Mouse (Mus musculus) liver, postnatal 0 days (tissue): ENCODE measurements around the gene Atg2b.

Experiments
- CTCF ChIP-seq: sonication (generic); IDR thresholded peaks from 2 replicates; pipeline ENCODE4 v1.5.1; 2016; ENCODE audit warnings: antibody characterized with exemption, low read depth
- EP300 ChIP-seq: IDR thresholded peaks from 2 replicates; pipeline ENCODE4 v1.6.1; 2016; ENCODE audit warnings: antibody characterized with exemption, low read depth, mild to moderate bottlenecking

DNA sequence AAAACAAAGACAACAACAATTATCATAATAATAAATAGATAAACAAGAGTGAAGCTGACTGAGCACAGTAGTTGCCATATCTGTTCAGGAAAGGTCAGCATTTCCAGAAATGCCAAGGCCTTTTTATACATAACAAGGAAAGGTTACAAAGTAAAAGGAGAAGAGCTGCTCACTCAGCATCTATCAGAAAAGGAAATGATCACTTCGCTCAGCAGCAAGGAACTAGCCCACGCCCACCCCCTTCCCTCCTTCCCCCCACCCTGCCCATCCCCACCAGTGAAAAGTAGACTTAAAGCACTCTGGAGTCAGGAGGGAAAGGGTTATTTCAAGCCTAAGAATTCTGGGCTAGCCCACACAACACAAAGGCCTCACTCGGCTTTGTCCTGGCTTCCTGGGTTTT is 35.2 kb upstream of the Atg2b start:
- TF ChIP-seq CTCF, result no peak
- no peak for TF ChIP-seq EP300
